8 mouse cellular contexts compared by ENCODE assay signal in the genomic region with DNA sequence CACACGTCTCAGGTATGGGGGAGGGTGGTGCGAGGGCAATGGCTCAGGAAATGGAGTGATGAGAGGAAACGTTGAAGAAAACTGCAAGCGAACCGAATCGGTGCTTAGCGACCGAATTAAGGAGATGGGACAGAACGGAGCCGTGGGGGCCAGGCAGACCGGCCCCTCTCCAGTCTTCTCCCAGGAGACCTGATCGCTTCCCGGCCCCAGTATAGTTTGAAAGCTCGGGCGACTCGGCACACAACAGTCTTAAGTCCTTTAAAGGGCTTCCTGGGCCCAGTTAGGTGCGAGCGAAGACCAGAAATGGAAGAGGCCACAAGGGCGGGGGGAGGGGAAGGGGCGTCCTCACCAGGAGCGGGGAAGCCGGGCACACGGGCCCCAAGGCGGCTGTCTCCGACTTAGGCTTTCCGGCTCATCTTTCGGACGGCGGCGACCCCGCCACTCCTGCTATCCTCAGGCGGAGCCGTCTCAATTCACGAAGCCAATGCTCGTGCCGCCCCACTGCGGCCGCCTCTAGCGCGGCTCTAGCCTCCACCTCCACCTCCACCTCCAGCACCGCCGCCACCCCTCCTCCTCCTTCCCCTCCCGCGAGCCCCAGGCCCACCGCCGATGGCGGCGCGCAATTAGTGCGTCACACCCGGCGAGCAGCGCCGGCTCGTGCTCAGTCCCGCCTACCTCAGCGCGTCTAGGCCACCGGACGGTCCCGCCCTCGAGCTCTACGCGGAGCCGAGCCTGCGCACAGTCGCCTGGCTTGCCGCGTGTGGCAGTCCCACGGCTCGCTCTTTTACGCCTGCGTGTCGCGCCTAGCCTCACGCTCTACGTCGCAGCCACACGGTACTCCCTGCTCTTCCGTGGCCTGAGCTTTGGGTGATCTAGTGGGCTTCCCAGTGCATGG. TPM values are rescaled to one million over a fixed set of nuclear protein-coding genes. Genes with fewer than 3 reads are reported as not detected.
A peak's percentile ranks its signal among the peaks of the same experiment; 100 is the strongest.
DNase-seq lines count a peak whose midpoint lies in the region; ATAC-seq and TF ChIP-seq lines count a peak whose summit lies in the region.

Gene Senp3, minus strand, starts transcription at position 771 of the 895 bp plus-strand sequence.

- ATAC-seq in Patski = peak; percentile 60
- ATAC-seq in hindbrain, embryonic 14.5 days (ENCODE audit: low FRiP score) = peak; percentile 97

- peak within 1 kb of the TSS; percentile 93 for H3K27ac ChIP-seq in hindbrain, embryonic 14.5 days

- no peak for DNase-seq in Patski (ENCODE audit: low read depth, low spot score)
- peak; percentile 97 to 98 for DNase-seq in cerebellum, postnatal 14 days
- peak; percentile 87 to 95 for DNase-seq in frontal cortex, postnatal 25 days (ENCODE audit: low spot score in 2 of 2)
- DNase-seq in hindbrain, embryonic 14.5 days (ENCODE audit: low spot score) = peak; percentile 99
- peak; percentile 97 to 98 for DNase-seq in layer of hippocampus, postnatal 36 days
- DNase-seq in lung, postnatal 36 days = peak; percentile 97
- peak; percentile 98 for DNase-seq in retina, postnatal 1 day
- DNase-seq in urinary bladder, adult 18-20 months (ENCODE audit: low spot score in 2 of 2) = peak; percentile 93 to 94

- peaks cover 33% of the 10 kb centered on the region for H3K36me3 ChIP-seq in hindbrain, embryonic 14.5 days (replicated peaks; ENCODE audit: control insufficient read depth, insufficient read depth)

- TF ChIP-seq CTCF in Patski (IDR thresholded peaks at IDR 0.05) = no peak

- in situ Hi-C loops in Patski (cut with MboI; ENCODE audit: low pct_unique_long_range_greater_than_20kb) = loop anchor here (5.0 kb wide), 3 partner anchors 36 to 196 kb away; partner anchors contain the start of genes Polr2a and Tmem95

- peak within 1 kb of the TSS; percentile 73 for H3K4me3 ChIP-seq in hindbrain, embryonic 14.5 days (replicated peaks; ENCODE audit: low read length)

- under 1% methylated on average over 71 of the region's 80 CpGs for WGBS in hindbrain, embryonic 14.5 days

- H3K4me1 ChIP-seq in hindbrain, embryonic 14.5 days (replicated peaks; ENCODE audit: control insufficient read depth, insufficient read depth, low read length) = peaks cover 25% of the 10 kb centered on the region

- POLR2A ChIA-PET in Patski (lab: Charles Lee) = interaction anchor here (0.6 to 1.2 kb wide), 7 partner anchors 12 to 689 kb away, joined by 3 to 8 read pairs (median 4); partner anchors contain the start of gene Mpdu1

- H3K9me3 ChIP-seq in hindbrain, embryonic 14.5 days (ENCODE audit: control insufficient read depth, low read length) = no peaks in the 10 kb centered on the region

- H3K27me3 ChIP-seq in Patski = no peaks in the 10 kb centered on the region
- no peaks in the 10 kb centered on the region for H3K27me3 ChIP-seq in hindbrain, embryonic 14.5 days (ENCODE audit: control insufficient read depth, insufficient read depth, low read length)

- H3K9ac ChIP-seq in hindbrain, embryonic 14.5 days = peak within 1 kb of the TSS; percentile 74

- peak within 1 kb of the TSS; percentile 71 for H3K4me2 ChIP-seq in hindbrain, embryonic 14.5 days (replicated peaks)

- CTCF ChIA-PET in Patski (lab: Charles Lee) = interaction anchor here (0.7 to 6.2 kb wide), 7 partner anchors 10 to 75 kb away, joined by 3 to 51 read pairs (median 5); no protein-coding TSS in a partner anchor

RNA-seq across cellular contexts. Expression of gene Senp3, which starts in this region (rescaled TPM):
- 116 TPM for polyA plus RNA-seq in Patski (2021)
- 96.2 and 99.2 TPM in 2 replicates for polyA plus RNA-seq in hindbrain, embryonic 14.5 days (2014; fragmentation: Nextera tagmentation; extraction: Ambion mirVana)
- 100 to 1,000 TPM; 101 to 122 TPM for total RNA-seq in layer of hippocampus, postnatal 36 days (2021)
